Mouse (Mus musculus): ENCODE results near the gene Acsm4. TPM values are rescaled to one million over a fixed set of nuclear protein-coding genes. Genes with fewer than 3 reads are reported as not detected.

Gene Acsm4
- polyA plus RNA-seq, 1 experiment from 2014 or later: 0.07 TPM

DNA sequence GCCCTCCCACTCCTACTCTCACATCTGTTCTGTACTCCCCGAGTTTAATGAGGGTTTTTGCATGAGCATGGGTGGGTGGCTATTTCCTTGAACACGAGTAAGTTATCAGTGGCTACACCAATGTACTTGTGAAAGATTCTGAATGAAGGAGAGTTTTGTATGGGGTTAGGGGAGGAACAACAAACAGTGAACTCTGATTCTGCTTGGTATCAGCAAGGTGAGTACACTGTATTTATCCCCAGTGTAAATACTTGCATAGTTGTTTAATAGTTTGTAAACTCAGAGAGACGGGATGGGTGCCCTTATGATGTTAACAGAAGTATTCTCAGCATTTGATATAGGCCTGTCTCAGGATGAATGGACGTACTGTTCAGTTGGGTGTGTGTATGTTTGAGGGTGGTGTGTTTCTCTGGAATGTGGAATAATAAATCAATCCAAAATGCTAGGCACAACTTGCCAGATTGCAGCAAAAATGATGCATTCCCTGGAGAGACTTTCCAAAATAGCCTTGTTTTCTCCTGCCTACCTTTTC, 72.4 kb downstream of the Acsm4 start:
- no peak for DNase-seq (ENCODE audit: low spot score)

Other genes with a start within 250 kb of the Acsm4 start
- 3.3 and 4.4 TPM in 2 replicates for gene Gp2, start 230.7 kb upstream of the Acsm4 start, polyA plus RNA-seq (2015; fragmentation: Nextera tagmentation; extraction: Ambion mirVana)
- 0.22 and 0.24 TPM in 2 replicates for gene Umod, start 210.7 kb upstream of the Acsm4 start, polyA plus RNA-seq (2015; fragmentation: Nextera tagmentation; extraction: Ambion mirVana)
- not detected in 2 replicates for gene Acsm5, start 170.6 kb upstream of the Acsm4 start, polyA plus RNA-seq (2015; fragmentation: Nextera tagmentation; extraction: Ambion mirVana)
- not detected in 2 replicates for gene Pdilt, start 166.5 kb upstream of the Acsm4 start, polyA plus RNA-seq (2015; fragmentation: Nextera tagmentation; extraction: Ambion mirVana)
- not detected in 2 replicates for gene Acsm2, start 135.7 kb upstream of the Acsm4 start, polyA plus RNA-seq (2015; fragmentation: Nextera tagmentation; extraction: Ambion mirVana)
- 0.13 TPM in 1 of 2 replicates, not detected in the other for gene Acsm1, start 83.0 kb upstream of the Acsm4 start, polyA plus RNA-seq (2015; fragmentation: Nextera tagmentation; extraction: Ambion mirVana)
- gene Thumpd1, start 30.8 kb downstream of the Acsm4 start, polyA plus RNA-seq (2015; fragmentation: Nextera tagmentation; extraction: Ambion mirVana): 84.6 and 85.9 TPM in 2 replicates
- 0.08 and 0.09 TPM in 2 replicates for gene Acsm3, start 70.9 kb downstream of the Acsm4 start, polyA plus RNA-seq (2015; fragmentation: Nextera tagmentation; extraction: Ambion mirVana)
- gene Rexo5, start 104.0 kb downstream of the Acsm4 start, polyA plus RNA-seq (2015; fragmentation: Nextera tagmentation; extraction: Ambion mirVana): 11.9 and 12.8 TPM in 2 replicates
- gene Eri2, start 104.0 kb downstream of the Acsm4 start, polyA plus RNA-seq (2015; fragmentation: Nextera tagmentation; extraction: Ambion mirVana): 14.0 and 14.5 TPM in 2 replicates
- 10.6 and 10.7 TPM in 2 replicates for gene Lyrm1, start 205.8 kb downstream of the Acsm4 start, polyA plus RNA-seq (2015; fragmentation: Nextera tagmentation; extraction: Ambion mirVana)
- gene Dcun1d3, start 206.3 kb downstream of the Acsm4 start, polyA plus RNA-seq (2015; fragmentation: Nextera tagmentation; extraction: Ambion mirVana): 6.5 TPM in 2 replicates